Mouse (Mus musculus): ENCODE data around the gene Nwd1.

The Nwd1 gene

DNA sequence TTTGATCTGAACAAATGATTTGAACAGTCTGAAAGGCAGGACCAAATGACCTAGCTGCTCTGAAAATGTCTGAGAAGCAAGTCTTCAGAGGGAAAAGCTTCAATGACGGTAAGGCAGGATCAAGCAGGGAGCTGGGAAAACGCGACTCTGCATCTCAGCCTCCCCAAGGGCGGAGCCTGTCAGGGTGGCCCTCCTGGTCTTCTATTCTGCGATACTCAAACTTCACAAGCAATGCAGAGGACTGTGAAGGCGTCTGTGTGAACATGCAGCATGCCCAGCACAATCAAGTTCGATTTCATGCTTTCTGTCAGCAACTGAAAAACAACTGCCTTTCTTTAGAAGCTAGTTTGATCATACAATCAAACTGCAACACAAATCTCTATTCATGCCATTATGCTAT, 120.3 kb downstream of the Nwd1 start:
- no peak for DNase-seq
